Mouse (Mus musculus) inflammation-experienced regulatory T-cells, adult 6 months (primary cell): Measurements from ENCODE around the gene Nudt14. TPM values are rescaled to one million over a fixed set of nuclear protein-coding genes. Genes with fewer than 3 reads are reported as not detected.

Experiments
- ATAC-seq: one replicate; pipeline ENCODE4 v1.8.0; 2017
- polyA plus RNA-seq, 3 experiments: library from polyadenylated mRNA; unstranded; fragments of 100-300 nt; shearing (Covaris generic); gene quantifications; one replicate each; pipeline ENCODE4 v1.2.1; 2017

Nudt14 gene
- 10 to 100 TPM; 33.0 to 42.6 (median 40.7) TPM for polyA plus RNA-seq

DNA sequence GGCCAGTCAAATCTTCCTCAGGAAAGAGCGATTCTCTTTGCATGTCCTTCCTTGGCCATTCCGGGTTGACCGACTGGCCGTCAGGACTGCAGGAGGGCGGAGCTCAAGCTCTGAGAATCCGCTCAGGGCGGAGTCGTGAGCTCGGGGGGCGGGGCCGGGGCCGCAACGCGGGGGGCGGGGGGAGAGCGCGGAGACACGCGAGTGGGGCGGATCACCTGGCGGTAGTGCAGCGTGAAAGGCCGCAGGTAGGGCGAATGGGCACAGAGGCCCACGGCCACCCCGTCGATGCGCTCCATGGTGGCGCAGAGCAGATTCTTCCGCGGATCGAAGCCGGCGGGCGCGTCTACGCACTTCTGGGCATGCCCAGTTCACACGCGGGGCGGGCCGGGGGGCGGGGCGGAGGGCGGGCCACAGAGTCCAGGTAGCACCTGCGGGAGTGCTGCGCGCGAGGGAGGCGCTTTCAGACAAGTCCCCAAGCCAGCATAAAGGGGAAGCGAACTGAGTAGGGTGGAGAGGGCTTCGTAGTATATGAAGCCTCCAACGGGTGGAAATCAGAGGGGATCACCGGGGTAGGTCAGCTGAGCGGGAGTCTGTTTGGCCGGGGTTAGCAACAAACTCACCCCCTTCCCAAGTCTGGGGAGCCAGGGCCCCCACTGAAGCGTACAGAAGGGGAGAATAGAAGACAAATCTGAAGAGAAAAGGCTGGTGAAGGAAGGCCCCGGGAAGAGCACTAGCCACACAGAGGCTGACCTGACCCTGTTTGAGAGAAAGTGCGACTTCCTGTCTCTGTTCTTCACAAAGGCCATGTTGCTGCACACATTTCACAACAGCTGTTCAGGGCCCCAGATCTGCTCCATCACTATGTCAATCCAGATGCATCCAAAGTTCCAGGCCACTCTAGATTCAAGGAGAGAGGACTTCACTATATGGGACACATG, at the start of gene Nudt14:
Nudt14 (minus strand) TSS at position 349 of the 938 bp plus-strand sequence.
- ATAC-seq, result peak; percentile 80

DNA sequence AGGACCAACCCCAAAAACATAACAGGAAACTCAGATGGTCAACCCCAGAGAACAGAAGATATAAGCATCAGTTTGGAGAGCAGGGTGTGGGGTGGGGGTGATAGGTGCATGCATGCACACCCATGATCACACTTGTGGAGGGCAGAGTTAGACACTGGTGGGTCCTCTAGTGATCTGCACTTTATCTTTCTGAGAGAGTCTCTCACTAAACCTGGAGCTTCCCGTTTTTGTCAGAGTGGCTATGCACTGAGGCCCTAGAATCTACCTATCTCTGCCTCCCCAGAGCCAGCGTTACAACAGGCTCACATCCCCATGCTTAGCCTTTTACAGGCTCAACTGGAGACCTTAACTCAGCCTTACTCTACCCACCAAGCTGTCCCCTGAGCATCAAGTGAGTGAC, 49.5 kb upstream of the Nudt14 start:
- ATAC-seq, result no peak

DNA sequence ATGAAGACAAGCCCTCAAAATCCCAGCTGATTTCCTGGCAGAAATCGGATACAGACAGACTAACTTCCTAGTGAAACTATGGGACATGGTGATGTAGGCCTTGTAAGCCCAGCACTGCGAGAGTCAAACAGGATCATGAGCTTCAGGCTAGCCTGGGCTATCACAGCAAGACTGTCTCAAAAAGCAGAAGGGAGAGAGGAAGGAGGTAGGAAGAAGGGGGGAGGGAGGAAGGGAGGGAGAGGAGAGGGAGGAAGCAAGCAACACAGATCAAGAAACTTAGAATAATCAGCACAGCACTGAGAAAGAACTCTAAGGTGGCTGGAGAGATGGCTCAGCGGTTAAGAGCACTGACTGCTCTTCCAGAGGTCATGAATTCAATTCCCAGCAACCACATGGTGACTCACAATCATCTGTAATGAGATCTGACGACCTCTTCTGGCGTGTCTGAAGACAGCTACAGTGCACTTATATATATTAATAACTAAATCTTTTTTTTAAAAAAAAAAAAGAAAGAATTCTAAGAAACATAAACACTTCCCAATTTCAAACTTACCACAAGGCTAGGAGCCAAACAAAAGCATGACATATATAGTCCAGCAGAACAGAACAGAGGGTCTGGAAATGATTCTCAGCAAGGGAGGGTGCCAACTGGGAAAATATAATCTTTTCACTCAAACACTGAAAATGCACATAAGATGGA, 48.9 kb upstream of the Nudt14 start:
- no peak for ATAC-seq

DNA sequence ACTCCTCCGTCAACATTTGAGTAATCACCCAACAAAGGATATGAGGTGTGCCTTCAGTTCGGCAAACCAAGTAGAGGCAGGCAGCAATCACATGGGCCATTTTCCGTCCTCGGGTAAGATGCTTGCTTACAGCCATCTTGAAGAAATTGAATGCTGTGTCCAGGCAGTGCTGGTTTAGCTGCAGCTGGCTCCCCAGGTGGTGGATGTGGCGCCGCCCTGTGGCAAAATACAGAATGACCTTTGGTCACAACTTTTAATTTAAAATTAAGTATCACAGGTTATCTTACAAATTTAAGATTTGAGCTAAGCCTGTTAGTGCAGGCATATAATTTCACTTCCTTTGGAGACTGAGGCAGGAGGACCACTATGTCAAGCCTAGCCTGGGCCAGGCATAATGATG, 46.0 kb upstream of the Nudt14 start:
- ATAC-seq, result no peak

DNA sequence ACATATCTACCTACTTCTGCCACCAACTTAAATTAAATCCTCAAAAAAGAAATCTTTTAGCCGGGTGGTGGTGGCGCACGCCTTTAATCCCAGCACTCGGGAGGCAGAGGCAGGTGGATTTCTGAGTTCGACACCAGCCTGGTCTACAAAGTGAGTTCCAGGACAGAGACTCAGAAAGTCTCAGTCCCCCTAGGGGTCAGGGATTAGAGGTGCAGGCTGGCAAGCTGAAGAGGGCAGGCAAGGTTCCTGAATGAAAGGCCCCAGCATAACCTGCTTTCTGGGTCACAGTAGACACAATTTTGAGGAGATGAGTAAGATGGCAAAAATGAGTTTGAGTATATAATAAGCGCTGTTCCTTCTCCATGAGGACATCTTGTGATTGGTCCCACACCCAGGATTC, 43.4 kb upstream of the Nudt14 start:
- peak; percentile 68 for ATAC-seq

DNA sequence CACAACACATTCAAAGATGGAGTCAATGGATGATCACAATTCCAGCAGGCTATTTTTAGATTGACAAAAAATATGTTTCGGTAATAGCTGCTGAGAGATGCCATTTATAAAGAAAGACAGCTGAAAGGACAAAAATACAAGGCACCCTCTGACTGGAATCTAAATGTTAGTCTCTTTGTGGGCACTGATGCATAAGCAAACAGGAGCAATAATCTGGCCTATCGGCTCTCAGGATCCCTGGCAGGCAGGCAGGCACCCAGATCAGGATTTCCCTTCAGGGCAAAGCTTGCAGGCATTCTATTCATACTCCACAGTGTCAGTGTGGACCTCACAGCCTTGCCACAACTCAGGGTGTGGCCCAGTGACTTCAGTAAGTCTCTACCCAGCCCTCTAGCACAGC, 40.1 kb upstream of the Nudt14 start:
- ATAC-seq, result no peak

DNA sequence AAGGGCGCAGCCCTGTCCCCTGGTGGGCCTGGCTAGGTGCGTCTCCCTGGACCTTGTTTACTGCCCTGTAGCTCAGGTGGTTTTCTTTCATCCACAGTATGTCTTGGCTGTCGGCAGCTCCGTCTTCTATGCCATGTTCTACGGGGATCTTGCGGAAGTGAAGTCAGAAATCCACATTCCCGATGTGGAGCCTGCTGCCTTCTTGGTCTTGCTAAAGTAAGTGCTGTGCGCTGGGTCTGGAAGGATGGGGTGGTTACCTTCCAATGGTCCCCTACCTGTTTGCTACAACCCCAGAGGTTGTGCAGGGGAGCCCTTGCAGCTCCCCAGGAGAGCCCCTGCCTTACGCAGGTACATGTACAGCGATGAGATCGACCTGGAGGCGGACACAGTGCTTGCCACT, 35.2 kb upstream of the Nudt14 start:
- ATAC-seq, result no peak

DNA sequence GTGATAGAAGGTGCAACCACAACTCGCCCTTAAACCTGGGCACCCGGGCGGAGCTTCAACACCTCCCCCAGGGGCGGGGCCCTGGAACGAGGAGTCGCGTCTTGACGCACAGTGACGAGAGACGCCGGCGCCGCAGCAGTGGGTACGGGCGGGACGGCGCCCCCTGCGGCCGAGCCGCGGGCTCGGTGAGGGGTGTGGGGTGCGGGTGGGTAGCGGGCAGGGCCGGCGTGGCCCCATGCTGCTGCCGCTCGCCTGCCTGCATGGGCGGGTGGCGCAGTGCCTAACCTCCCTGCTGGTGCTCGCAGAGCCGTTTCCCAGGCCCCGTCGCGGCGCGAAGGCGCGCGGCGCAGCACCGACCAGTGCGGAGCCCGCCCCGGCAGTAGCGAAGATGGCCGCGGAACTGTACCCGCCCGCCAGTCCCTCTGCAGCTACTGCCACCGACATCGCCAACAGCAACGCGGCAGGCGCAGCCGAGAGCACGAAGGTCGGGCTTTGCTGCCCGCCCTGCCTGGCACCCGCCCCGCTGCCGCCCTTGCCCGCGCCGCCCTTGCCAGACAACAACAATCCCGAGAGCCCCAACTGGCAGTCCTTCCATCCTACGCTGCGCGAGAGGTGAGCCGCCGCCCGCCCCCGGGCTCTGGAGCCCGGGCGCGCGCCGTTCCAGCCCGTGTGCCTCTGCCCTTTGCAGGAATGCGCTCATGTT, 34.6 kb upstream of the Nudt14 start, which contains the start of gene Btbd6:
Btbd6 (plus strand) TSS at position 112 of the 703 bp plus-strand sequence.
- peak; percentile 96 for ATAC-seq

DNA sequence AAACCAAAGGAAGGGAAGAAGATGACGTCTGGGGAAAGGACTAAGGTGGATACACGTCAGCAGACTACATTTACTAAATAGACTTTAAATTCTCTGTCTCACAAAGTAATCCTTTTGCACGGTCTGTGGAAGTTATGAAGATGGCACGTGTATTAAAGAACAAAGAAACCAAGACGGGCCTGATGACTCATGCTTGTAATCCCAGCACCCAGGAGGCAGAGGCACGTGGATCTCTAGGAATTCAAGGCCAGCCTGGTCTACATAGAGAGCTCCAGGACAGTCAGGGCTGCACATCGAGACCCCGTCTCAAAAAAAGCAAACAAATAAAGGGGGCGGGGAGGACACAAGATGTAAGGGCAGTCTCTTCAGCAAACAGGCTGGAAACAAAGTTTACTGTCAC, 32.8 kb upstream of the Nudt14 start:
- no peak for ATAC-seq

DNA sequence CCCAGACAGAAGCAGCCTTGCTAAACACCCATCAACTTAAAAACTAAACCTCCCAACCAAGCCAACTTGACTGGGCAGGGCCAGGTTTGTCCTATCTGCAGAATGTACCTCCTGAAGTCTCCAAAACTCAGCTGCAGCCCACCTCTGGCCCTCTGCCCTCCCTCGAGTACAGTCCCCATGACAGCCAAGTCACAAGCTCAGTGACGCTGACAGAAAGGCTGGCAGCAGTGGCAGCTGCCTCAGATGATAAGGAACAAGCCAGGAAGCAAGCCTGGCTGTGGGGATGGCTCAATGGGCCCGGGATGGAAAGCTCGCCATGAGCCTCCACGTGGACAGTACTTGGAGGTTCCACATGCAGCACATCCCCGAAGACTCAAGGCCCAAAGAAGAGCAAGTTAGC, 27.7 kb upstream of the Nudt14 start:
- ATAC-seq, result no peak

DNA sequence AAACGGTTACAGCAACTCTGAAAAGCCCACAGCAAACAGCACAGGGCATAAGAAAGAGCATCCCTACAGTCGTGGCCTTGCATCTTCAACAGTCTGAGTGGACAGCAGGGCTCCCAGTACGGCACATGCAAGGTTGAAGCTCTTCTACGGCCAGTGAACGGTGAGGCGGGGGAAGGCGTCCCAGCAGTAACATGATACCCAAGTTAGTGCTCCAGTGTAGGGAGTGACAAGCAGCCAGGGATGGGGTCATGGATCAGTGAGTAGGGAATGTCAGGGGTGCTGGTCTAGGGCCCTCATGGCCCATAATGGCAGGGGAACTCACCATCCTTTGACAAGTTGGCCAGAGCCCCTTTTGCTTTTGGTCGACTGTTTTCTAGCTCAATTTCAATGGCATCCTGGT, 27.0 kb upstream of the Nudt14 start:
- ATAC-seq, result no peak

DNA sequence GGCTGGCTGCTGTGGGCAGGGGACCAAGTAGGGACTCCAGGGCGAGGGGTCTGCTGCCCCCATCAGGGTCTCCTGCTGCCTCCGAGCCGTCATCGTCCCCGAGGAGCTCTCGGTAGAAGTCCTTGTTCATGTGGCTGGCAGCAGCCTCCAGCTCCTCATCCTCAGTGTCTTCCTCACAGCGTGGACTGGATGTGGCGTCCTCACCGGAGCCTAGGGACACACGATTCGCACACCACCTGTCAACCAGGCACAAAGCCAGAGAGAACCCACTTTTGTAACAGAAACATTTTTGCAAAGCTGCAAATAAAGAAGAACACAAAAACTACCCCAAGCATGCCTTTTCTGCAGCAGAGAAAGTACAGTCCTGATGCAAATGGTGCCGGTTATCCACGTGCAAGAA, 23.9 kb upstream of the Nudt14 start:
- ATAC-seq, result no peak

DNA sequence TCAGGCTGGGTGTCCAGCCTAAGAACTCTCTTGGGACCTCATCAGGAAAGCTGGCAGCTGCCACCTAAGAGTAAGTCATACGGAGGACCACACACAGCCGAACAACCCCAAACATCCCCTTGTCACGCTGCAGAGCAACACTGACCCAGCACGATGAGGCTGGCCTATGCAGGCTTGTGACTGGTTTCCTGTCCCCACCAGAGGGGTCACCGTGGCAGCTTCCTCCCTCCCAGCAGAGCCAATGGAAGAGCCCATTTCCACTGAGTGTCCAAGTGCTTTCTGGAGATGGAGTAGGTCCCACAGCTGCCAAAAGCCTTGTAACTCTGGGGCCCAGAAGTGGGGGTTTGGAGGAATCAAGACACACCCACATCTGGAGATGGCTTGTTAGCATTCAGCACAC, 19.9 kb upstream of the Nudt14 start:
- no peak for ATAC-seq

DNA sequence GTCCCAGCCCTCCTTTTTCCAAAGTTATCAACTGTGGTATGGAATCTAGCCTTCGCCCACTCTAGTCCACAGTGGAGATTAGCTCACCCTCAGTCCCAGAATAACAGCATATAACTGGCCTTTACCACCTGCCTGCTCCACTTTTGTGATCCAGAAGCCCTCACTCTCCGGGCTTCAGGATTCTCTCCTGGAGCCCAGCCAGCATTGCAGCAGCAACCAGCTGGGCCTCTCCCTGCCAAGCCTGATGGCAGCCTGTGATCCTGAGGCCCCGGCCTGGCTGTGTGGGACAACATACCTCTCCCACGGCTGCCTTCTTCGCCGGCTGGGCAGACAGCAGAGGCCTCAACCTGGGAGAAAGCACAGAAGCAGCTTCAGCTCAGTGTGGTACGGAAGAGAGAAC, 19.5 kb upstream of the Nudt14 start:
- no peak for ATAC-seq

DNA sequence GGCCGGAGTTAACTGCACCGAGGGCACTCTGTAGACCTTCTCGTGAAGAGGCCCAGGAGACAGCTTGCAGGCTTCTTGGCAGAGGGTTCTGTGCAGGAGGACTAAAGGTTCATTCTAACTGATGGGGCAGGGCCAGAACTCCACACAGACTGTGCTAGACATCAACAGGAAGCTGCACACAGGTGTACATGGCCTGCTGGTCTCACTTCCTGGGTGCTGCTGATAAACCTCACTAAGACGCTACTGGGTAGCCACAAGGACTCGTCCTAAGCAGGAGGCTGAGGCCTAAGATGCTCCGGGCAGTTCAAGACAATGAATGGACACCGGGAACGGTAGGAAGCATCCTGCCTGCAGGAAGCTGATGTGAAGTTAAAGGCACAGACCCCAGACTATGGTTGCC, 17.5 kb upstream of the Nudt14 start:
- peak; percentile 89 for ATAC-seq

DNA sequence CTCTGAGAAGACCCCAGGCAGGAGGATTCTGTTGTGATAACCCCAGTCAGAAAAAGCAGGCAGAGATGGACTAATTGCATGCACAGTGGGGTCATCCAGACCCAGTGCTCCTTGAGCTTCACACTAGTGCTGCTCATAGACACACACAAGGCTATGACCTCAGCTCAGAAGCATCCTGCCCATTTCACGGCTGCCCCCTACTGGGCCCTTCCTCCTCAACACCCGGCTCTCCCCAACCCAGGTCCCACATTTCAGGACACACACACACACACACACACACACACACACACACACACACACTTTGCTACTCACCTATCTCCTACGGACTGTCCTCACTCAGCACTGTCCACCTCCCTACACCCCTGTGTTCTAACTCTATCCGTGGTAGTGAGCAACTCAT, 16.4 kb upstream of the Nudt14 start:
- ATAC-seq, result peak; percentile 46

DNA sequence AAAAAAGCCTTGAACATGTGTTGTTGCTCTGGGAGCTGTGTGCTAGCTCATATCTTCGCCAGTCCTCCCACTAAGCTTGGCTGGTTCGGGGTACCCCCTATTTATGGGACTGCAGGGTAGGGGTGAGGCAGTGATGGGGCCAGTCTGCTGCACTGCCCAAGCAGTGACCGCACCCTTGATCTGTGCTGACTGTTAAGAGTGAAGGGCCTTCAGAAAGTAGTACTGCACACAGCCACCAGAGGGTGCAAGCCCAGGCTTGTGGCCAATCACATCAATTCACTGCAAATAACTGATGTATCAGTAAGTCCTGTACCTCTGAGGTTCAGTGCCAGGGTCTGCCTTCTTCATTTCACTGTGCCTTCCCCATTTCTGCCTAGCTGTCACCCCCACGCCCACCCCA, 13.9 kb upstream of the Nudt14 start:
- ATAC-seq, result peak; percentile 50

DNA sequence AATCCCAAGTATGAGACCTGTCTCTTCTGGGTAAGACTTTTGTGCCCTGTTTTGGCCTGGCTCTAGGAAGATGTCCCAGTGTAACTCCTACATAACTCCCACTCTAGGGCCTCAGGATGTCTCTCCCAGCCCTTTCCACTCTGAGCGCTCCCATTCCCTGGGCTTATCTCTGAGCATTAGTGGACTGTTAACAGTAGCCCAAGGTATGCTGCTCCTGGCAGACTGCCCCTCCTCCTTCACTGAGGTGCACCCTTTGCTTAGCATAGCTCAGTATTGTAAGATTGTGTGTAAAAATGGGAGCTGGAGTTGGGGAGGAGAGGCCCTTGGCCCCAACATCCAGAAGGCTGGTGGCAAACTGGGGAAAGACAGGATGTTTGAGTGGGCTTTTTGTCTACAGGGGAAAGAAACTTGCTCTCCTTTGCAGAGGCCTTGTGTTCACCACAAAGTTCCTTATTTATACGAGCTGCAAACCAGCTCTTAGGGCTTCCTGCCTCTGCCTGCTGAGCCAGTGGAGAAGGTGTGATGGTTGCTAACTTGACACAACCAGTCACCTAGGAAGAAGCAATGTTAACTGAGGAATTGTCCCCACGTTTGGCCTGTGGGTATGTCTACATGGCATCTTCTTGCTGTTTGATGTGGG, 11.1 kb upstream of the Nudt14 start:
- no peak for ATAC-seq

DNA sequence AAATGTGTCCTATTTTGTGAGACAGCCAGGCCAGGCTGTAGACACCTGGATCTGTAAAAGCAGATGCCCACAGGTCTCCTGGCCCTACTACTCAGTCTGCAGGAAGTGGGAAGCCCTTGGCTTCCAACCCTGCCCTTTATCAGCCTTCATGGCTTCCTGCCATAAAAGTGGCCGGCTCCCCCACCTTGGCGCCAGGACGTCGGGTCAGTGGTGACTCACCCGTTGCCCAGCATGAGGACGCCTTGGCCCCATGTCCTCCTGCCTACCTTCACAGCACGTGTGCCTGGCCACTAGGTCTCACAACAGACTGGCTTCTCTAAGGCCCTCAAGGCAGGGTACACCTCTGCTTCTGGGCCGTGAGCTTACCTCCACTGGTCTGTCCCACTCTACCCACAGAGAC, 10.5 kb upstream of the Nudt14 start:
- ATAC-seq, result no peak

DNA sequence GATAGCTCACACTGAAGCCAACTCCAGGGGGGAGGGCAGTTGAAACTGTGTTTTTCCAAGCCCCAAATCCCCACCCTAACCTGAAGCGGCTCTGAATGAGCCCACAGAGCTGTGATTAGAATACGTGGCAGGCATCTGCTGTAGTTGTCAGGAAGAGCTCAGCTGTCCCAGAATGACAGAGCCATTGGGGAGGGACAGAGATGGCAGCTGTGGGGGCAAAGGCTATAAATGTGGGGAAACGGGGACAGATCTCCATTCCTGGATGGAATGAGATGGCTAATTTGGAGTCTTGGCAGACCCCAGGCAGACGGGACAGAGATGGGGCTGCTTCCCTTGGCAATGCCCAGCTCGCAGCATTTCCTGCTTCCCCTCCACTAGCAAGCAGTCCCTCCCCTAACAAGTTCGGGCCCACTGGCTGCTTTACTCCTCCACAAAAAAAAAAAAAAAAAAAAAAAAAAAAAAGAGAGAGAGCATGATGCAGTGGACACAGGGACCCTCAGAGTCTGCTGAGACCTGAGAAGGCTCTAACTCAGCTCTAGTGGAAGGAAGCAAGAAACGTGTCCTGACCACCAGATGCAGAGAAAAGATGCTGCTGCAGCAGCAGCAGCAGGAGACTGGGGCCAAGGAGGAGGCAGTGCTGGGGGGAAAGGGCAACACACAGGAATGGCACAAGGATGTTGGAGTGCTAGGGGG, 9.4 kb upstream of the Nudt14 start:
- no peak for ATAC-seq

DNA sequence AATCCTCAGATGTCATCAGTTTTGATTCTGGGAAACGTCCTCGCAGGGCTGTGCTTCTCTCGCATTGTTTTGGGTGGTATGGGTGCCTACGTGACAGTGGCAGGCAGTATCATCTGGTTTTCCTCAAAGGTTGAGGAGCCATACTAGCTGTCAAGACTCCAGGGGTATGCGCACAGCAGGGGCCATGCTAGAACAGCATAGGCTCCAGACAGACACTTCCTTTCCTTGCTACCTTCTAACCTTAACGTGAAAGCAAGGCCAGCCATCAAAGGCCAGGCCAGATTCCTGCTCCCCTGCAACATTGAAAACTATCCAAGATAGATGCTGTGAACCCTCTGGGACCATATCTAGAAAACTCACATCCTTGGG, 8.8 kb upstream of the Nudt14 start:
- ATAC-seq, result no peak
